ENCODE assay signal across 20 mouse cellular contexts in the genomic region with DNA sequence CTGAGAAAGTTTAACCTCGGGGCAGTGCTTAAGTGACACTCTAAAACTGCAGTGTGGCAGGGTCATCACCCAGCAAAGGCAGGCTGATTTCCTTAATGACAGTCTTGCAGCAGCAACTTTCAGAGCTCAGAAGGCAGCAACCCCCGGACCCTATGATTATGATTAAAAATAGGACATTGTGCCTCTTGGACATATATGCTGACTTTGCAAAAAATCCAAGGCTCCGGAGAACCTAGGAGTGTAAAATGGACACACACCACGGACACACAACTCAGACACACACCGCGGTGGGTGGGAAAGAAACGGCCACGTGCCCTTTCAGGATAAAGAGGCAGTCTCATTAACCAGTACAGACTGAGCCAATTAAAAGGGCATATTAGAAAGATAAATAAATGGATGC. TPM values are rescaled to one million over a fixed set of nuclear protein-coding genes. Genes with fewer than 3 reads are reported as not detected.
A peak's percentile ranks its signal among the peaks of the same experiment; 100 is the strongest.
DNase-seq lines count a peak whose midpoint lies in the region; ATAC-seq and TF ChIP-seq lines count a peak whose summit lies in the region.
"Had no signal": no experiment of that assay in that cellular context is flagged by ENCODE, and none has a peak within 500 bp of the region (broad histone marks: within the 10 kb centered on the region; RNA-seq: fewer than 3 reads in every experiment).

No protein-coding gene starts in this region.

- H3K9ac ChIP-seq in embryonic facial prominence, embryonic 13.5 days, result no peak overlapping the region
- H3K9ac ChIP-seq in lung, embryonic 15.5 days, result no peak overlapping the region
- H3K9ac ChIP-seq in lung, postnatal 0 days (replicated peaks; ENCODE audit: low read depth), result no peak overlapping the region
- H3K9ac ChIP-seq in intestine, embryonic 16.5 days (ENCODE audit: low read depth, low read length), result no peak overlapping the region
- H3K9ac ChIP-seq in stomach, postnatal 0 days (ENCODE audit: low read length), result no peak overlapping the region
- H3K9ac ChIP-seq: heart, embryonic 12.5 days; hindbrain, embryonic 15.5 days had no signal

- H3K9me3 ChIP-seq in embryonic facial prominence, embryonic 13.5 days, result no peaks in the 10 kb centered on the region
- no peaks in the 10 kb centered on the region for H3K9me3 ChIP-seq in embryonic facial prominence, embryonic 10.5 days
- H3K9me3 ChIP-seq in lung, embryonic 15.5 days, result no peaks in the 10 kb centered on the region
- H3K9me3 ChIP-seq in lung, postnatal 0 days (ENCODE audit: low read length), result no peaks in the 10 kb centered on the region
- H3K9me3 ChIP-seq in intestine, embryonic 16.5 days (ENCODE audit: control insufficient read depth, low read length), result no peaks in the 10 kb centered on the region
- H3K9me3 ChIP-seq in stomach, postnatal 0 days (ENCODE audit: control insufficient read depth, low read length), result no peaks in the 10 kb centered on the region
- H3K9me3 ChIP-seq: heart, embryonic 12.5 days; hindbrain, embryonic 15.5 days had no signal

- ATAC-seq in embryonic facial prominence, embryonic 13.5 days (ENCODE audit: insufficient number of reproducible peaks, insufficient read depth, low FRiP score, low TSS enrichment, low read depth), result no peak
- no peak for ATAC-seq in lung, embryonic 15.5 days (ENCODE audit: borderline replicate concordance, extremely low read depth, low FRiP score, low TSS enrichment)
- ATAC-seq in lung, postnatal 0 days, result no peak
- peak; percentile 4; the same call in 1 of the 2 replicates for ATAC-seq in intestine, embryonic 16.5 days
- ATAC-seq in stomach, postnatal 0 days (ENCODE audit: low FRiP score, low TSS enrichment), result 0 out of 2 replicates have a peak, but pooled peaks have one; percentile 36
- ATAC-seq: CD4-positive, CD25-positive, alpha-beta regulatory T cell, adult 4 months; forebrain, embryonic 14.5 days had no signal

- H3K4me1 ChIP-seq in embryonic facial prominence, embryonic 13.5 days, result peaks cover 66% of the 10 kb centered on the region
- H3K4me1 ChIP-seq in embryonic facial prominence, embryonic 10.5 days, result peaks cover 47% of the 10 kb centered on the region
- H3K4me1 ChIP-seq in lung, embryonic 15.5 days, result peaks cover 13% of the 10 kb centered on the region; the same call in 1 of the 2 replicates
- no peaks in the 10 kb centered on the region for H3K4me1 ChIP-seq in lung, postnatal 0 days (ENCODE audit: insufficient read depth, low read depth, low read length)
- H3K4me1 ChIP-seq in intestine, embryonic 16.5 days (ENCODE audit: control insufficient read depth, insufficient read depth, low read length), result peaks cover 18% of the 10 kb centered on the region
- peaks cover 3% of the 10 kb centered on the region for H3K4me1 ChIP-seq in stomach, postnatal 0 days (replicated peaks; ENCODE audit: control insufficient read depth, insufficient read depth)

- peak overlapping the region; percentile 51; the same call in 1 of the 2 replicates for H3K27ac ChIP-seq in embryonic facial prominence, embryonic 13.5 days
- H3K27ac ChIP-seq in embryonic facial prominence, embryonic 10.5 days (replicated peaks), result no peak overlapping the region
- peak overlapping the region; percentile 26; the same call in 1 of the 2 replicates for H3K27ac ChIP-seq in lung, embryonic 15.5 days
- H3K27ac ChIP-seq in lung, postnatal 0 days (ENCODE audit: low read length), result no peak overlapping the region
- H3K27ac ChIP-seq in intestine, embryonic 16.5 days (ENCODE audit: low read length), result no peak overlapping the region
- H3K27ac ChIP-seq in stomach, postnatal 0 days (replicated peaks), result peak overlapping the region; percentile 70
- H3K27ac ChIP-seq: hindbrain, embryonic 15.5 days had no signal

- H3K4me3 ChIP-seq in embryonic facial prominence, embryonic 13.5 days, result no peak overlapping the region
- no peak overlapping the region for H3K4me3 ChIP-seq in embryonic facial prominence, embryonic 10.5 days
- no peak overlapping the region for H3K4me3 ChIP-seq in lung, embryonic 15.5 days
- H3K4me3 ChIP-seq in lung, postnatal 0 days (ENCODE audit: low read depth, low read length), result no peak overlapping the region
- H3K4me3 ChIP-seq in intestine, embryonic 16.5 days (ENCODE audit: low read length), result no peak overlapping the region
- H3K4me3 ChIP-seq in stomach, postnatal 0 days (ENCODE audit: low read depth, low read length), result no peak overlapping the region
- H3K4me3 ChIP-seq: heart, embryonic 12.5 days; hindbrain, embryonic 15.5 days had no signal

- H3K36me3 ChIP-seq in embryonic facial prominence, embryonic 13.5 days, result no peaks in the 10 kb centered on the region
- H3K36me3 ChIP-seq in embryonic facial prominence, embryonic 10.5 days (replicated peaks), result peaks cover 37% of the 10 kb centered on the region
- H3K36me3 ChIP-seq in lung, embryonic 15.5 days, result no peaks in the 10 kb centered on the region
- no peaks in the 10 kb centered on the region for H3K36me3 ChIP-seq in lung, postnatal 0 days (ENCODE audit: insufficient read depth, low read length)
- no peaks in the 10 kb centered on the region for H3K36me3 ChIP-seq in intestine, embryonic 16.5 days (ENCODE audit: control insufficient read depth, insufficient read depth, low read length)
- H3K36me3 ChIP-seq in stomach, postnatal 0 days (ENCODE audit: control insufficient read depth, insufficient read depth, low read length), result no peaks in the 10 kb centered on the region
- H3K36me3 ChIP-seq: heart, embryonic 12.5 days; hindbrain, embryonic 15.5 days had no signal

- WGBS in embryonic facial prominence, embryonic 13.5 days, result 62% methylated on average over 8 of the region's 8 CpGs
- WGBS in embryonic facial prominence, embryonic 10.5 days, result 73% methylated on average over 8 of the region's 8 CpGs
- 45% methylated on average over 8 of the region's 8 CpGs for WGBS in lung, embryonic 15.5 days
- 56% methylated on average over 8 of the region's 8 CpGs for WGBS in lung, postnatal 0 days
- 48% methylated on average over 8 of the region's 8 CpGs for WGBS in intestine, embryonic 16.5 days
- 35% methylated on average over 8 of the region's 8 CpGs for WGBS in stomach, postnatal 0 days

- no peaks in the 10 kb centered on the region for H3K27me3 ChIP-seq in embryonic facial prominence, embryonic 13.5 days
- no peaks in the 10 kb centered on the region for H3K27me3 ChIP-seq in embryonic facial prominence, embryonic 10.5 days (replicated peaks; ENCODE audit: low read depth, poor library complexity, severe bottlenecking)
- H3K27me3 ChIP-seq in lung, embryonic 15.5 days, result no peaks in the 10 kb centered on the region
- H3K27me3 ChIP-seq in lung, postnatal 0 days (replicated peaks; ENCODE audit: insufficient read depth, low read length), result no peaks in the 10 kb centered on the region
- H3K27me3 ChIP-seq in intestine, embryonic 16.5 days (replicated peaks; ENCODE audit: control insufficient read depth, insufficient read depth, low read length), result no peaks in the 10 kb centered on the region
- H3K27me3 ChIP-seq in stomach, postnatal 0 days (ENCODE audit: control insufficient read depth, insufficient read depth, low read length), result no peaks in the 10 kb centered on the region
- H3K27me3 ChIP-seq: heart, embryonic 12.5 days; hindbrain, embryonic 15.5 days had no signal

- DNase-seq in embryonic facial prominence, embryonic 10.5 days (ENCODE audit: low spot score), result no peak
- no peak for DNase-seq in lung, postnatal 0 days (ENCODE audit: low spot score)
- no peak for DNase-seq in stomach, postnatal 0 days (ENCODE audit: low spot score)
- DNase-seq in adipocyte (ENCODE audit: low spot score), result no peak
- no peak for DNase-seq in kidney, adult 11 months
- DNase-seq: adrenal gland, postnatal 14 days; B cell, adult 2 months; cerebellum, adult 11-12 months; cerebellum, adult 9-10 months; cerebellum, postnatal 36 days; gastrocnemius, postnatal 14 days; heart, postnatal 36 days; kidney, adult 8-10 months had no signal

- TF ChIP-seq CTCF in lung, postnatal 0 days (IDR thresholded peaks at IDR 0.05), result no peak
- no peak for TF ChIP-seq CTCF in stomach, postnatal 0 days (IDR thresholded peaks at IDR 0.05; ENCODE audit: low read depth)

- TF ChIP-seq EP300 in lung, postnatal 0 days (IDR thresholded peaks at IDR 0.05), result no peak
- TF ChIP-seq EP300 in stomach, postnatal 0 days (optimal IDR thresholded peaks at IDR 0.05), result no peak

- peak overlapping the region; percentile 20; the same call in 1 of the 2 replicates for H3K4me2 ChIP-seq in embryonic facial prominence, embryonic 13.5 days
- no peak overlapping the region for H3K4me2 ChIP-seq in lung, embryonic 15.5 days
- H3K4me2 ChIP-seq in lung, postnatal 0 days (replicated peaks; ENCODE audit: low read depth, low read length), result no peak overlapping the region
- H3K4me2 ChIP-seq in intestine, embryonic 16.5 days (ENCODE audit: low read depth, low read length), result no peak overlapping the region
- peak overlapping the region; percentile 8; the same call in 1 of the 2 replicates for H3K4me2 ChIP-seq in stomach, postnatal 0 days (replicated peaks; ENCODE audit: low read depth)
- H3K4me2 ChIP-seq: heart, embryonic 12.5 days; hindbrain, embryonic 15.5 days had no signal

RNA-seq across cellular contexts. Expression of a gene that starts 57.0 kb away (rescaled TPM):
- polyA plus RNA-seq in embryonic facial prominence, embryonic 13.5 days (2015; fragmentation: Nextera tagmentation; extraction: Ambion mirVana), result 138 and 142 TPM in 2 replicates
- 129 and 155 TPM in 2 replicates for polyA plus RNA-seq in embryonic facial prominence, embryonic 10.5 days (2016; fragmentation: Nextera tagmentation; extraction: Ambion mirVana)
- polyA plus RNA-seq in lung, embryonic 15.5 days (2015; fragmentation: Nextera tagmentation; extraction: Ambion mirVana), result 36.7 and 38.6 TPM in 2 replicates
- 29.5 and 31.8 TPM in 2 replicates for polyA plus RNA-seq in lung, postnatal 0 days (2015; fragmentation: Nextera tagmentation; extraction: Ambion mirVana)
- 53.4 and 54.1 TPM in 2 replicates for polyA plus RNA-seq in intestine, embryonic 16.5 days (2015; fragmentation: Nextera tagmentation; extraction: Ambion mirVana)
- 36.4 and 37.5 TPM in 2 replicates for polyA plus RNA-seq in stomach, postnatal 0 days (2015; fragmentation: Nextera tagmentation; extraction: Ambion mirVana)
- polyA plus RNA-seq: CD4-positive, CD25-positive, alpha-beta regulatory T cell, adult 4 months had no signal

Comparison
In these comparisons a context has a peak if more than half of its experiments do, and no peak if none do; other contexts are left out.
1. H3K27ac ChIP-seq: peak in embryonic facial prominence, embryonic 13.5 days (single experiment), lung, embryonic 15.5 days (single experiment) and stomach, postnatal 0 days (single experiment); none in embryonic facial prominence, embryonic 10.5 days (single experiment), lung, postnatal 0 days (single experiment) and intestine, embryonic 16.5 days (single experiment).
2. ATAC-seq: peak in intestine, embryonic 16.5 days (single experiment) and stomach, postnatal 0 days (single experiment); none in embryonic facial prominence, embryonic 13.5 days (single experiment), lung, embryonic 15.5 days (single experiment) and lung, postnatal 0 days (single experiment).
3. H3K4me2 ChIP-seq: peak in embryonic facial prominence, embryonic 13.5 days (single experiment) and stomach, postnatal 0 days (single experiment); none in lung, embryonic 15.5 days (single experiment), lung, postnatal 0 days (single experiment) and intestine, embryonic 16.5 days (single experiment).